Mouse (Mus musculus): ENCODE measurements around the gene Flt1. TPM values are rescaled to one million over a fixed set of nuclear protein-coding genes. Genes with fewer than 3 reads are reported as not detected.

Gene Flt1
- polyA plus RNA-seq, 1 experiment from 2014 or later, result 13.8 TPM

DNA sequence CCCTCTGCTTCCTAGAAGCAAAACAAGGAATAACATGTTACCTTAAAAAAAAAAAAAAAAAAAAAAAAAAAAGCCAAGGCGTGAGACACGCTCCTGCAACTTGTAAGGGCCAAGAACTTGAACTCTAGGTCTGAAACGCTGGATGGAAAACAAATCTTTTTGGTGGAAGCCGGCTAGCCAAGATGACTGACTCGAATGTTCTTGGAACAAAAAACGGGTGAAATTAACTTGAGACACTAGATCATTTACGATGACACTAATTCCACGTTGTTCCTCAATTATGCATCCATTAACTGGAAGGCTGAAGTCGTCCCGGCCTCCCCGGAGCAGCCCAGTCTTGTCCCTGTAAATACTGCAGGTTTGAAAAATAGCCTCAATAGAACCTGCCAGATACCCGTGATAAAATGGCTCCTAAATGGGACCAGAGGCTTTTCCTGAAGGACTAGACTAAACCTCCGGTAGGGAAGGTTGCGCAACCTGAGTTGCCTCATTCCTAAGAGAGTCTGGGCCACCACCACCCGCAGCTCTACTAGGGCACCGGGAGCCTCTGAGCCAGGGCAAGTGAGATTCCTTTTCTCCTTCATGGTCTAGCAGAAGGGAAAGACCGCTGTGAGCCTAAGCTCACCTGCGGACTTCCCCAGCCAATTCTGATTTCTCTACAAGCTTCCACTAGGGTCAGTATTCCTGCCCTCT is 1.0 kb upstream of the Flt1 start:
- H3K4me3 ChIP-seq (replicated peaks; ENCODE audit: low read length), result peak overlapping the region; percentile 29; the same call in 1 of the 2 replicates
- no peaks in the 10 kb centered on the region for H3K36me3 ChIP-seq (replicated peaks; ENCODE audit: control insufficient read depth, insufficient read depth)
- H3K27ac ChIP-seq, result no peak overlapping the region
- DNase-seq (ENCODE audit: low spot score), result no peak
- ATAC-seq (ENCODE audit: low FRiP score), result no peak
- H3K27me3 ChIP-seq (ENCODE audit: control insufficient read depth, insufficient read depth, low read length), result peaks cover 82% of the 10 kb centered on the region
- H3K9ac ChIP-seq, result no peak overlapping the region
- H3K4me2 ChIP-seq (replicated peaks), result no peak overlapping the region
- H3K4me1 ChIP-seq (replicated peaks; ENCODE audit: control insufficient read depth, insufficient read depth, low read length), result peaks cover 15% of the 10 kb centered on the region
- no peaks in the 10 kb centered on the region for H3K9me3 ChIP-seq (ENCODE audit: control insufficient read depth, low read length)
- WGBS, result 4% methylated on average over 18 of the region's 18 CpGs

GRCm38 (mm10) chr5:147724945-147725830 is 623 bp downstream of the Flt1 start:
- H3K9me3 ChIP-seq (ENCODE audit: control insufficient read depth, low read length), result no peaks in the 10 kb centered on the region
- peaks cover 15% of the 10 kb centered on the region for H3K4me1 ChIP-seq (replicated peaks; ENCODE audit: control insufficient read depth, insufficient read depth, low read length)
- H3K9ac ChIP-seq, result peak overlapping the region; percentile 41; the same call in 1 of the 2 replicates
- peak; percentile 55 for DNase-seq (ENCODE audit: low spot score)
- no peaks in the 10 kb centered on the region for H3K36me3 ChIP-seq (replicated peaks; ENCODE audit: control insufficient read depth, insufficient read depth)
- H3K4me2 ChIP-seq (replicated peaks), result peak overlapping the region; percentile 59
- H3K27me3 ChIP-seq (ENCODE audit: control insufficient read depth, insufficient read depth, low read length), result peaks cover 94% of the 10 kb centered on the region
- peak overlapping the region; percentile 29 for H3K4me3 ChIP-seq (replicated peaks; ENCODE audit: low read length)
- WGBS, result under 1% methylated on average over 67 of the region's 69 CpGs
- H3K27ac ChIP-seq, result no peak overlapping the region
- peak; percentile 69 for ATAC-seq (ENCODE audit: low FRiP score)

DNA sequence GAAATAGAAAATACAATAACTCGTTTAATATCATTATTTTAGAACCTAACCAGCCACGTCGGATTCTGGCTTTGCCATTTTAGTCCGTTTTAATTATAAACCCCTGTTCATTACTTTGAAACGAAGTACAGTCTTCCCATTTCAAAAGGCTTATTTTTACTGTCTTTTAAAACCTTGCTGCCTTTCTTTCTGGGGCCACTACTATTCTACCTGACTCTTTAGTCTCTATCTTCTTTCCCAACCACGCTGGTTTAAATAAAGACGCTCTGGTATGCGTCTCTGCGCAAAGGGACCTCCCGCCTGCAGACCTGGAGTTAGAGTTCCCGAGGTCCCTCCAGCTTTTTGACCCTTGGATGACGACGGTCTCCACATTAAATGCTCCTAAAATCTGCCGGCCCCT is 1.4 kb downstream of the Flt1 start:
- Histone ChIP-seq H3K27ac (no peak overlapping the region), H3K27me3 (ENCODE audit: control insufficient read depth, insufficient read depth, low read length) (peaks cover 91% of the 10 kb centered on the region), H3K9ac (no peak overlapping the region), H3K4me3 (replicated peaks; ENCODE audit: low read length) (peak overlapping the region; percentile 29; the same call in 1 of the 2 replicates), H3K4me2 (replicated peaks) (no peak overlapping the region), H3K9me3 (ENCODE audit: control insufficient read depth, low read length) (no peaks in the 10 kb centered on the region), H3K36me3 (replicated peaks; ENCODE audit: control insufficient read depth, insufficient read depth) (no peaks in the 10 kb centered on the region), H3K4me1 (replicated peaks; ENCODE audit: control insufficient read depth, insufficient read depth, low read length) (peaks cover 15% of the 10 kb centered on the region)
- under 1% methylated on average over 14 of the region's 14 CpGs for WGBS
- no peak for DNase-seq (ENCODE audit: low spot score)
- no peak for ATAC-seq (ENCODE audit: low FRiP score)

- Histone ChIP-seq H3K9ac (no peak overlapping the region), H3K27me3 (ENCODE audit: control insufficient read depth, insufficient read depth, low read length) (peaks cover 91% of the 10 kb centered on the region), H3K4me2 (replicated peaks) (no peak overlapping the region), H3K9me3 (ENCODE audit: control insufficient read depth, low read length) (no peaks in the 10 kb centered on the region), H3K27ac (no peak overlapping the region), H3K4me1 (replicated peaks; ENCODE audit: control insufficient read depth, insufficient read depth, low read length) (peaks cover 15% of the 10 kb centered on the region), H3K4me3 (replicated peaks; ENCODE audit: low read length) (peak overlapping the region; percentile 13), H3K36me3 (replicated peaks; ENCODE audit: control insufficient read depth, insufficient read depth) (no peaks in the 10 kb centered on the region)
- ATAC-seq (ENCODE audit: low FRiP score) (no peak), DNase-seq (ENCODE audit: low spot score) (no peak)
- 4% methylated on average over 17 of the region's 17 CpGs for WGBS
Observed at GRCm38 (mm10) chr5:147723811-147724210, 2.0 kb downstream of the Flt1 start.

GRCm38 (mm10) chr5:147721438-147721837 is 4.4 kb downstream of the Flt1 start:
- DNase-seq (ENCODE audit: low spot score) (no peak), ATAC-seq (ENCODE audit: low FRiP score) (no peak)
- Histone ChIP-seq H3K4me3 (replicated peaks; ENCODE audit: low read length) (no peak overlapping the region), H3K4me1 (replicated peaks; ENCODE audit: control insufficient read depth, insufficient read depth, low read length) (peaks cover 15% of the 10 kb centered on the region), H3K4me2 (replicated peaks) (no peak overlapping the region), H3K27ac (no peak overlapping the region), H3K36me3 (replicated peaks; ENCODE audit: control insufficient read depth, insufficient read depth) (no peaks in the 10 kb centered on the region), H3K9me3 (ENCODE audit: control insufficient read depth, low read length) (no peaks in the 10 kb centered on the region), H3K27me3 (ENCODE audit: control insufficient read depth, insufficient read depth, low read length) (peaks cover 70% of the 10 kb centered on the region), H3K9ac (no peak overlapping the region)
- WGBS, result 27% methylated on average over 8 of the region's 8 CpGs

DNA sequence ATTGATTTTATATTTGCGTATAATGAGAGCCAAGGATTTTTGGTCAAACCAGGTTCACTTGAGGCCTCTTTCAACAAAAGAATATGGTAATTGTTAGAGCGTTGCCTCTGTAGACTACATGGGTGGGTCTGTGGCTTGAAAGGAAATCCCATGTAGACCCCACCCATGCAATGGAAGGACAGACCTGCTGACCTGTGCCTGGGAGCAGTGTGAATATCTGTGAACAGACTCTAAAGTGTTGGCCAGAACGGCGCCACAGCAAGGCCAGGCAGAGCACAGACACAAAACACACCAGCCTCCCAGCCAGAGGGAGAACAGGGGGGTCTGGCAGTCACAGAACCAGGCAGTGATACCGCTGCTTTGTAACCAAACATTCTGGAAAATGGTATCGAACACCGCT is 7.5 kb downstream of the Flt1 start:
- DNase-seq (ENCODE audit: low spot score), result no peak
- no peak for ATAC-seq (ENCODE audit: low FRiP score)
- H3K4me2 ChIP-seq (replicated peaks), result no peak overlapping the region
- H3K4me3 ChIP-seq (replicated peaks; ENCODE audit: low read length), result no peak overlapping the region
- H3K36me3 ChIP-seq (replicated peaks; ENCODE audit: control insufficient read depth, insufficient read depth), result no peaks in the 10 kb centered on the region
- H3K9me3 ChIP-seq (ENCODE audit: control insufficient read depth, low read length), result no peaks in the 10 kb centered on the region
- no peak overlapping the region for H3K27ac ChIP-seq
- 88% methylated on average over 7 of the region's 7 CpGs for WGBS
- H3K9ac ChIP-seq, result no peak overlapping the region
- no peaks in the 10 kb centered on the region for H3K4me1 ChIP-seq (replicated peaks; ENCODE audit: control insufficient read depth, insufficient read depth, low read length)
- H3K27me3 ChIP-seq (ENCODE audit: control insufficient read depth, insufficient read depth, low read length), result peaks cover 42% of the 10 kb centered on the region

DNA sequence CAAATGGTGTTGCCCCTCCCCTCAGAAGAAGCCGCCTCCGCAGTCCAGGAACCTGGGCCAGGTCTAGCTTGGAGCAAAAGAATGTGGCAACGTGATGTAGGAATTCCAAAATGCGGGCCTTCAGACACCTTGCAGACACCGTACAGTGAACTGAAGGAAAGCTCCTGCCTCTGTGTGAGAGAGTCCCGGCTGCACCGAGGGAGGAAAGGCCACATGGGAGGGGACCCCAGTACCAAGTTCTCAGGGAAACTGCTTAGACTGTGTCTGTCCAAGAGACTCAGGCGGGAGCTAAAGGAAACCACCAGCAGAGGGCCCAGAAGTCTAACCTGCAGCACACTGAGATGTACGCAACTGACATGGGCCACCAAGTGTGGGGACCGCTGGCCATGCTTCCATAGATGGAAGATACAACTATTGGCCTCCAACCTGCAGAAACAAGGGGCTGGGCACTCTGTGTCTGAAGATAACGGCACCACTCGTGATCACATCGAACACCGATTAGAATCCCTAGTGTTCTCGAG is 9.1 kb downstream of the Flt1 start:
- Histone ChIP-seq H3K27me3 (ENCODE audit: control insufficient read depth, insufficient read depth, low read length) (peaks cover 28% of the 10 kb centered on the region), H3K36me3 (replicated peaks; ENCODE audit: control insufficient read depth, insufficient read depth) (no peaks in the 10 kb centered on the region), H3K4me3 (replicated peaks; ENCODE audit: low read length) (no peak overlapping the region), H3K4me1 (replicated peaks; ENCODE audit: control insufficient read depth, insufficient read depth, low read length) (no peaks in the 10 kb centered on the region), H3K9ac (no peak overlapping the region), H3K27ac (no peak overlapping the region), H3K9me3 (ENCODE audit: control insufficient read depth, low read length) (no peaks in the 10 kb centered on the region), H3K4me2 (replicated peaks) (no peak overlapping the region)
- DNase-seq (ENCODE audit: low spot score), result no peak
- 78% methylated on average over 15 of the region's 15 CpGs for WGBS
- no peak for ATAC-seq (ENCODE audit: low FRiP score)

DNA sequence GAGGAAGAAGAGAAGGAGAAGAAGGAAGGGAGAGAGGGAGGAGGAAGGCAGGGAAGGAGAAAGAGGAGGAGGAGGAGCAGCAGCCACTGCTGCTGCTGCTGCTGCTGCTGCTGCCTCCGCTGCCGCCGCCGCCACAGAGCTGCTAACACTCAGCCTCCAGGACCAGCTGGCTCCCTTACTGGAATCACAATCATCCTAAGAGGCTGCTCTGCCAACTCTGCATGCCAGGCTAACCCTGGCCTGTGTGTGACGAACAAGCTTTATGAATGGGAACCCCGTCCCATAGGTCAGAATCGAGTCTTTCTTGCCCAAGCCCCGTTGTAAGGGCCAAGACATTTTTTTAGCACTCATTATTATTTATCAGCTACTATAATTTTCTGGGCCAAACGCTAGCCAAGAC is 9.5 kb downstream of the Flt1 start:
- no peak overlapping the region for H3K4me3 ChIP-seq (replicated peaks; ENCODE audit: low read length)
- H3K4me2 ChIP-seq (replicated peaks), result no peak overlapping the region
- 74% methylated on average over 9 of the region's 9 CpGs for WGBS
- H3K27ac ChIP-seq, result no peak overlapping the region
- H3K4me1 ChIP-seq (replicated peaks; ENCODE audit: control insufficient read depth, insufficient read depth, low read length), result no peaks in the 10 kb centered on the region
- no peaks in the 10 kb centered on the region for H3K36me3 ChIP-seq (replicated peaks; ENCODE audit: control insufficient read depth, insufficient read depth)
- no peak for ATAC-seq (ENCODE audit: low FRiP score)
- peaks cover 23% of the 10 kb centered on the region for H3K27me3 ChIP-seq (ENCODE audit: control insufficient read depth, insufficient read depth, low read length)
- no peak for DNase-seq (ENCODE audit: low spot score)
- no peak overlapping the region for H3K9ac ChIP-seq
- H3K9me3 ChIP-seq (ENCODE audit: control insufficient read depth, low read length), result no peaks in the 10 kb centered on the region

DNA sequence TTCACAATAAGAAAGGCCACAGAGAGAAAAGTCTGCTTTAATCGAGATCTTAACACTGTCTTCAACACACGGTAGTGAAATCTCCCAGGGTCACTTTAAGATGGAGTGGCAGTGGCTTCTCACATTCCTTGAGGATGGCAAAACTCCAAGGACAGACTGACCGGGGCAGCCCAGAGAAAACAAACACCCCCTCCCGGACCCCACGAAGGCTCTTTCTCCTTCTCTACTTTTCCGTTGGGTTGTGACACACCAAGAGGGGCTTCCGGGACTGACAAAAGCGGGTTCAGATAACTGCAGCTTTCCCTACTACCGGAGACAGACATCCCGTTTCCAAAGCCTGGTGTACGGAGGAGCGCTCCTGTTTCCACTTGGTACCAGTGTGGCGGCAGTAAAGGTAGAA is 10.4 kb downstream of the Flt1 start:
- H3K27ac ChIP-seq, result no peak overlapping the region

More for the DNA sequence above, 10.4 kb downstream of the Flt1 start:
- peaks cover 14% of the 10 kb centered on the region for H3K27me3 ChIP-seq (ENCODE audit: control insufficient read depth, insufficient read depth, low read length)
- WGBS, result 80% methylated on average over 13 of the region's 13 CpGs
- H3K4me2 ChIP-seq (replicated peaks), result no peak overlapping the region
- H3K4me1 ChIP-seq (replicated peaks; ENCODE audit: control insufficient read depth, insufficient read depth, low read length), result no peaks in the 10 kb centered on the region
- no peak overlapping the region for H3K4me3 ChIP-seq (replicated peaks; ENCODE audit: low read length)
- ATAC-seq (ENCODE audit: low FRiP score) (no peak), DNase-seq (ENCODE audit: low spot score) (no peak)
- H3K9ac ChIP-seq, result no peak overlapping the region
- H3K36me3 ChIP-seq (replicated peaks; ENCODE audit: control insufficient read depth, insufficient read depth), result no peaks in the 10 kb centered on the region
- H3K9me3 ChIP-seq (ENCODE audit: control insufficient read depth, low read length), result no peaks in the 10 kb centered on the region
